Mouse (Mus musculus) retina, postnatal 7 days (tissue): ENCODE data around the gene En1.

Experiments
- DNase-seq: peaks from one replicate; pipeline ENCODE4 v3.0.0-alpha.2; 2012; ENCODE audit warnings: low read depth, low spot score

The En1 gene

GRCm38 (mm10) chr1:120627622-120628001 lies 25.4 kb downstream of the En1 start:
- DNase-seq, result no peak

GRCm38 (mm10) chr1:120628821-120629220 lies 26.6 kb downstream of the En1 start:
- no peak for DNase-seq

GRCm38 (mm10) chr1:120643380-120643779 lies 41.2 kb downstream of the En1 start:
- no peak for DNase-seq

- no peak for DNase-seq
Observed at GRCm38 (mm10) chr1:120643848-120644711, 41.9 kb downstream of the En1 start.

GRCm38 (mm10) chr1:120644755-120645154 lies 42.5 kb downstream of the En1 start:
- DNase-seq, result no peak

- no peak for DNase-seq
Observed at GRCm38 (mm10) chr1:120650068-120650467, 47.9 kb downstream of the En1 start.

GRCm38 (mm10) chr1:120651997-120652396 lies 49.8 kb downstream of the En1 start:
- no peak for DNase-seq

- no peak for DNase-seq
Observed at GRCm38 (mm10) chr1:120654950-120655396, 52.8 kb downstream of the En1 start.
